Mouse (Mus musculus): Measurements from ENCODE around the gene Skiv2l. TPM values are rescaled to one million over a fixed set of nuclear protein-coding genes. Genes with fewer than 3 reads are reported as not detected.
"Not testable (repeated sequence)": the region's sequence is repeated elsewhere in the genome, so short reads cannot be mapped to it uniquely, and the experiment has no call there.

Gene Skiv2l
- total and polyA plus RNA-seq, 2 experiments from 2014 or later = 45.1 to 98.8 TPM

- WGBS = 42% methylated on average over 42 of the region's 43 CpGs
- H3K4me2 ChIP-seq (ENCODE audit: low read depth, low read length, poor library complexity, severe bottlenecking) = peak overlapping the region; percentile 98
- DNase-seq (ENCODE audit: low spot score) = no peak
- no peaks in the 10 kb centered on the region for H3K9me3 ChIP-seq (ENCODE audit: low read length)
- peaks cover 34% of the 10 kb centered on the region for H3K36me3 ChIP-seq (ENCODE audit: insufficient read depth, low read length)
- H3K27ac ChIP-seq (ENCODE audit: low read depth, low read length) = peak overlapping the region; percentile 77; the same call in 1 of the 2 replicates
- no peaks in the 10 kb centered on the region for H3K27me3 ChIP-seq (ENCODE audit: insufficient read depth, low read length)
- H3K4me3 ChIP-seq (ENCODE audit: low read depth, low read length) = peak overlapping the region; percentile 57
- peak overlapping the region; percentile 71 for H3K9ac ChIP-seq (replicated peaks; ENCODE audit: low read length, poor library complexity, severe bottlenecking)
- H3K4me1 ChIP-seq (ENCODE audit: insufficient read depth, low read length) = peaks cover 5% of the 10 kb centered on the region; the same call in 1 of the 2 replicates
- peak; percentile 22; the same call in 1 of the 2 replicates for ATAC-seq (ENCODE audit: low FRiP score)
- no peak for TF ChIP-seq CTCF (IDR thresholded peaks at IDR 0.05)
These were observed 12.3 kb downstream of the Skiv2l start for GRCm38 (mm10) chr17:34837464-34838324.

DNA sequence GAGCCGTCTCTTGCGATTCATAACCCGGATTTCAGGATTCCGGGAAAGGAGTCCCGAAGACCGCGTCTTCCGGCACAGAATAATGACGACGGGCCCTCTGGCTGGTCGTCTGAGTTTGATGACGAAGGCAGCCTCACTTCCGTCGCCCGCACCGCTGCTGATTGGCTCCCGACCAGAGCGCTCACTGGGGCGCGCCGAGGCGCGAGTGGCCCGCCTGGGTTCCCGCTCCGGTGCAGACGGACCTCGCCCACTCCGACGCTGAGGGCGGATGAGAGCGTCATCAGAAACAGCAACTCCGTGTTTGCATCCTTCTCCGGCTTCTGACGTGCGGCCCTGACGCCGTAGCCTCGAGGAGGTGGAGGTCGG lies 13.2 kb downstream of the Skiv2l start, which contains the start of the genes Stk19 and Dxo:
TSS of gene Stk19 (minus strand) at position 90 of the 366 bp plus-strand sequence.
TSS of gene Dxo (plus strand) at position 164 of the 366 bp plus-strand sequence.
- Histone ChIP-seq H3K36me3 (ENCODE audit: insufficient read depth, low read length) (peaks cover 26% of the 10 kb centered on the region), H3K4me1 (ENCODE audit: insufficient read depth, low read length) (peaks cover 5% of the 10 kb centered on the region; the same call in 1 of the 2 replicates), H3K4me3 (ENCODE audit: low read depth, low read length) (peak within 1 kb of the TSS; percentile 57), H3K9me3 (ENCODE audit: low read length) (no peaks in the 10 kb centered on the region), H3K4me2 (ENCODE audit: low read depth, low read length, poor library complexity, severe bottlenecking) (peak within 1 kb of the TSS; percentile 98), H3K9ac (replicated peaks; ENCODE audit: low read length, poor library complexity, severe bottlenecking) (peak within 1 kb of the TSS; percentile 71), H3K27ac (ENCODE audit: low read depth, low read length) (peak within 1 kb of the TSS; percentile 77), H3K27me3 (ENCODE audit: insufficient read depth, low read length) (no peaks in the 10 kb centered on the region)
- TF ChIP-seq CTCF (IDR thresholded peaks at IDR 0.05) = no peak
- DNase-seq (ENCODE audit: low spot score) (peak; percentile 98), ATAC-seq (ENCODE audit: low FRiP score) (peak; percentile 91)
- WGBS = under 1% methylated on average over 40 of the region's 40 CpGs

DNA sequence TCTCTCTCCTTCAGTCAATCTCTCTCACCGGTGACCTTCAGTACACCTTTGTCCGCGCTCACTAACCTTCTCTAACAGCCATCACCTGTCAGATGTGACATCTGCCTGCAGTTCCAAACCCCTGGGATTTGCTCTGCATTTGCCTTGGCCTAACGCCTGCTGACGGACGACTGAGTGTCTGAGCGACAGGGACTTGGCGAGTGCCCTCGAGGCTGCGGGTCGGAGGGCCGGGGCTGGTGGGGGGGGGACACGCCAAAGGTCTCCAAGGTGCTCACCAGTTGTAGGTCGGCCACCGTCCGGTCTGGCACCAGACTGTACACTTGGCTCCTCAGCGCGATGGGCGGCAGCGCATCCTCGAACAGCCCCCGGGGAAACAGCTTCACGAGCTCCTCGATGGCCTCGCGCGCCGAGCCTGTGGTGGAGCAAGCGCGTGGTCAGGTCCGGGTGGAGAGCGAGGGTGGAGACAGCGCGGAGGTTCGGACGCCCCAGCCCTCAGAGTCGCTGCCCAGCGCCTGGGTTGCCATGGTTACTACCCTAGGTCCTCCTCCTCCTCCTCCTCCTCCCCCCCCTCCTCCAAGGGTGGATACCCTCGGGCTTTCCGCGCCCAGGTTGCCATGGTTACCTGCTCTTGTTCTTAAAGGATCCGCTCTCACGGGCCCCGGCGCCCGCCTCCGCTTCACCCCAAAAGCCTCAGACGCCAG lies 13.7 kb downstream of the Skiv2l start:
- H3K27me3 ChIP-seq (ENCODE audit: insufficient read depth, low read length) = no peaks in the 10 kb centered on the region
- H3K9ac ChIP-seq (replicated peaks; ENCODE audit: low read length, poor library complexity, severe bottlenecking) = peak overlapping the region; percentile 71
- 5% methylated on average over 38 of the region's 48 CpGs for WGBS
- no peak for TF ChIP-seq CTCF (IDR thresholded peaks at IDR 0.05)
- ATAC-seq (ENCODE audit: low FRiP score) = peak; percentile 81
- H3K4me2 ChIP-seq (ENCODE audit: low read depth, low read length, poor library complexity, severe bottlenecking) = peak overlapping the region; percentile 98
- peaks cover 5% of the 10 kb centered on the region; the same call in 1 of the 2 replicates for H3K4me1 ChIP-seq (ENCODE audit: insufficient read depth, low read length)
- H3K4me3 ChIP-seq (ENCODE audit: low read depth, low read length) = peak overlapping the region; percentile 57
- peak overlapping the region; percentile 77 for H3K27ac ChIP-seq (ENCODE audit: low read depth, low read length)
- DNase-seq (ENCODE audit: low spot score) = no peak
- peaks cover 21% of the 10 kb centered on the region for H3K36me3 ChIP-seq (ENCODE audit: insufficient read depth, low read length)
- H3K9me3 ChIP-seq (ENCODE audit: low read length) = no peaks in the 10 kb centered on the region

DNA sequence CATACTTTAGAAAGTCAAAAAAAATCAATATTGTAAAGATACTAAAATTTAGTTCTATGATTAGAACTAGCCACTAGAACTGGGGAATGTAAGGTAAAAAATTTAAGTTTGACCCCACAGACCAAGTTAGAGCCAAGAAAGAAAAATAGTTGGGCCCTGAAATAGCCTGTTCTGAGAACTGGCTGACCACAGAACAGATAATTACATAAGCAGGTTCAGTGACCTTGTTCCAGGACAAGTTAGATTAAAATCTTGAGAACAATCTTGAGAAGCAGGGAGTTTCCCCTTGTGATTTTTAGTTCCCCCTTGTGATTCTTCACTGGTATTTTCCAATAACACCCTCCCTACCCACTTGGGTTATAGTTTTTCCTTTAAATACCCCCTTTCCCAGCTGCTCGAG lies 19.2 kb downstream of the Skiv2l start:
- not testable (repeated sequence) for H3K4me3 ChIP-seq (ENCODE audit: low read depth, low read length); H3K9me3 ChIP-seq (ENCODE audit: low read length); H3K27ac ChIP-seq (ENCODE audit: low read depth, low read length); DNase-seq (ENCODE audit: low spot score); H3K4me2 ChIP-seq (ENCODE audit: low read depth, low read length, poor library complexity, severe bottlenecking); H3K9ac ChIP-seq (replicated peaks; ENCODE audit: low read length, poor library complexity, severe bottlenecking); ATAC-seq (ENCODE audit: low FRiP score); H3K27me3 ChIP-seq (ENCODE audit: insufficient read depth, low read length); H3K4me1 ChIP-seq (ENCODE audit: insufficient read depth, low read length)
- WGBS = 95% methylated on average over 1 of the region's 1 CpGs
- peaks cover 18% of the 10 kb centered on the region for H3K36me3 ChIP-seq (ENCODE audit: insufficient read depth, low read length)

- H3K4me3 ChIP-seq (ENCODE audit: low read depth, low read length) = no peak overlapping the region
- H3K4me2 ChIP-seq (ENCODE audit: low read depth, low read length, poor library complexity, severe bottlenecking) = no peak overlapping the region
- H3K9ac ChIP-seq (replicated peaks; ENCODE audit: low read length, poor library complexity, severe bottlenecking) = no peak overlapping the region
- H3K9me3 ChIP-seq (ENCODE audit: low read length) = no peaks in the 10 kb centered on the region
- 78% methylated on average over 7 of the region's 7 CpGs for WGBS
- H3K27ac ChIP-seq (ENCODE audit: low read depth, low read length) = no peak overlapping the region
- no peak for DNase-seq (ENCODE audit: low spot score)
- no peak for TF ChIP-seq CTCF (IDR thresholded peaks at IDR 0.05)
- H3K4me1 ChIP-seq (ENCODE audit: insufficient read depth, low read length) = no peaks in the 10 kb centered on the region
- no peak for ATAC-seq (ENCODE audit: low FRiP score)
- H3K27me3 ChIP-seq (ENCODE audit: insufficient read depth, low read length) = no peaks in the 10 kb centered on the region
- no peaks in the 10 kb centered on the region for H3K36me3 ChIP-seq (ENCODE audit: insufficient read depth, low read length)
These were observed 35.1 kb downstream of the Skiv2l start for GRCm38 (mm10) chr17:34814818-34815370.
